Mouse (Mus musculus) spleen, postnatal 14 days (tissue): ENCODE results near the gene Isy1.
A peak's percentile ranks its signal among the peaks of the same experiment; 100 is the strongest.

Experiments used
- DNase-seq, 2 experiments: peaks; one replicate each; pipeline ENCODE4 v3.0.0; 2021 to 2022; ENCODE audit warnings: low spot score in 2 of 2

Gene Isy1

DNA sequence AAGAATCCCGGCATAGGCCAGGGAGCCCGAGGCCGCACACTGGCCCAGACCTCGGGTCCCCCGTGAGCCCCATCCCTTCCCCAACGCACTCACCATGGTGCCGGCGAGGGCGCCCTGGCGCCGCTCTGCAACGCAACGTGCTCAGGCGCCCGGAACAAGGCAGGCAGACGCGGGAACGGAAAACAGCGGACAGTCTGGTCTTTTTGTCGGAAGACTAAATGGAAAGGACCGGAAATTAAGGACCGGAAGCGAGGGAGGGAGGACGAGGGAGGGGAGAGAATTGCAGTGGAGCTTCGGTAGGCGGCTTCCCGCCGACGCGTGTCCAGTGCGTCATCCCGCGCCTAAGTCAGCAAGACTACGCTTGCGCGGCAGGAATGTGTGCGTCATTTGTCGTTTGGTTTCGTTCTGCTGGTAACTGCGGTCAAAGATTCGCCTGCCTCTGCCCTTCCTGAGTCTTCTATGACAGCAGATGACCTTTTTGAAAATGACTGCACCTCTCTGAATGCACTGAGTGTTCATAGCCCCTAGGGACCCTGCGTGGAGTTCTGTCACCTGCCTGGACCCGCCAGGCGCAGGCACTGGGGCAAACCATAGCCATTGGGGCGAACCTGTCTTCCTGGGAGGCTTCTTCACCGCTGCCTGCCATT lies at the start of gene Isy1:
Gene Isy1 (minus strand): TSS at position 248 of the 647 bp plus-strand sequence.
- DNase-seq, result peak; percentile 76 to 86

DNA sequence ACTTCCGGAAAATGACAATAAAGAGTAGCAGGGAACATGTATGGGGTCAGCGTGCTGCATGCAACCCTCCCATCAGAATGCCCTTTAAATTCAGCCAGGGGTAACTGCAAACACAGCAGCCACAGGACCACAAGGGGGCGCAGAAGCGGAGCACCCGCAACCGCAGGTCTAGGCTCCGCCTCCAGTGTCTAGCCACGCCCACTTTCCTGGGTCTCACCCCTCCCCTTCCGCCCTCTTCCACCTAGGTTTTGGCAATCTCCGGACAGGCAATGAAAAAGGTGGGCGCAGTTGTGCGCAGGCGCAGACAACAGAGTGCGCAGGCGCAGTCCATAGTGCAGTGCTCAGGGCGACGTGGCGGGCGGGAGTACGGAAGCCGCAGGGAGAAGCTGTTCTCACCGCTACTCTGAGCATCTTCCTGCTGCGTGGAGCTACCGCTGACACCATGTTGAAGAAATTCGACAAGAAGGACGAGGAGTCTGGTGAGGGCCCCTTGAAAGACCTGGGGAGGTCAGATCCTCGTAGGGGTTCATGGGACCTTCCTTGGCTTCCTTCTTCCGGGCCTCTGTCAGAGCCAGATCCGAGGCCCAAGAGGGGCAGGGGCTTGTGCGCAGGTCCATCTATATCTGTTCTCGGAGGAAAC lies 49.1 kb upstream of the Isy1 start, which contains the start of gene Copg1:
Gene Copg1 (plus strand): TSS at position 221 of the 640 bp plus-strand sequence.
- peak; percentile 100 for DNase-seq

- no peak for DNase-seq
Measured at GRCm38 (mm10) chr6:87886721-87887120, 48.1 kb upstream of the Isy1 start.

- DNase-seq, result no peak
Measured at GRCm38 (mm10) chr6:87882816-87883215, 44.2 kb upstream of the Isy1 start.

DNA sequence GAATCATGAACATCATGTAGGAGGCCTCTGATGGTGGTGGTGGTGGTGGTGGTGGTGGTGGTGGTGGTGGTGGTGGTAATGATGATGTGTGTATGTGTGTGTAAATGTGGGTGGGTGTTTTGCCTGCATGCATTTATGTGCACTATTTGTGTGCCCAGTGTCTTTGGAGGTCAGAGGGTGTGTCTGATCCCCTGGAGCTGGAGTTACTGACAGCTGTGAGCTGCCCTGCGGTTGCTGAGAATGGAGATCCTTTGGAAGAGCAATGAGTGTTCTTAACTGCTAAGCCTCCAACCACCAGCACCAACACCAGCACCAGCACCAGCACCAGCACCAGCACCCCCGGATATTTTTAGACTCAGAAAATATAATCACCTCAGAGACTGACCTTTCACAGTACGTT lies 43.6 kb upstream of the Isy1 start:
- no peak for DNase-seq

DNA sequence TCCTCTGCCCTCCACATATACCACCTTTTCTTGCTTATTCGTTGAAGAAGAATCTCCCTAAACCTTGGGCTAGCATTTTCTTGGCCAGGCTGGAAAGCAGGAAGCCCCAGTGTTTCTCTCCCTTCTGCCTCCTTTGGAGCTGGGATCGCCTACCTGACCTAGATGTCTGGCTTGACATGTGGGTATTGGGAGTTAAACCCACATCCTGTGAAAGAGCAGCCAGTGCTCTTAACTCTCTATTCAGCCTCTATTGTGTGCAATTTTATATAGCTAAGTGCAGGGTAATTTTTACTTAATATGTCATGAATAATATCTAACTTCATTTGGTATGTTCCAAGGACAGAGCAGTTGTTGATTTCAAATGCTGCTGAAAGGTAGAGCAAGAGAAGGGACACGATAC lies 41.0 kb upstream of the Isy1 start:
- no peak for DNase-seq

- DNase-seq, result no peak
Measured at GRCm38 (mm10) chr6:87879010-87879409, 40.4 kb upstream of the Isy1 start.

DNA sequence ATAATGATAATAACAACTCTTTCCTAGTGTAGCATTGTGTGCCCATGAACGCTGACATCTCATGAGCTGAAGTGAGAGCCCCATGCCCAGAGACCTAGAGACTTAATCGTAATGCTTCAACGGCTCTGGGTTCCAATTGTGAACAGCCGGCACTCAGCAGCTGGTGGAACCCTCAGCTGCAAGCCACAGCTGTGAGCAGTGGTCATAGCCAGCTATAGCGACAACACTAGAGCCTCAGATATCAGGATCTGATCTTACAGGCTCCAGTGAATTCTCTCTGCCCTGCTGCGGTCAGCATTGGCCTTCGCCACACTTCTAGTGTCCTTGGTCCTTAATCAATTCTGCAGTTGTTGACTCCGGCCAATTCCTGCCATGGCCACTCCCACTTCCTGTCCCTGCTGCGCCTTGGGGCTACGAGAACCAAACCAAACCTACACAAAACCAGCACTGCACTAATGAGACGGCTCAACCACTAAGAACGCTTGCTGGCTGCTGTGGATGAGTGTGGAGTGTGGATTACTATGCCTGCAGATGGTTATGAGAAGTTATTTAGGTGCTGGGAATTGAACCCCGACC lies 37.6 kb upstream of the Isy1 start:
- DNase-seq, result no peak

DNA sequence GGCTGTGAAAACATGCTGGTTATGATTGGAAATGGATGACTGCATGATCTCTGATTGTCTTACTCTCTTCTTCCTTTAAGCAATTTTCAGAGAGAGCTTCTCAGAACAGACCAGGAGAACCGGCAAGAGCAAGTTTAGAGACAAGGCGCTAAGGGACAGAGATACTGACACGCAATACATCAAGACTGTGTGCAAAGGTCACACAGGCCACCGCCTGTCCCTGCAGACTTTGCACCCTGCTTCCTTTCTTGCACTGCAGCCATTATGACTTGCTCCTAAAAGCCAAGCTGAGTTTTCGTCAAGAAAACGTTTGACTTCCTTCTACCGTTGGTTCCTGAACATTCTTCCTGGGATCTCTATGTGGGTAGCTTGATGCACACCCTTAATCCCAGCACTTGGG lies 37.0 kb upstream of the Isy1 start:
- DNase-seq, result no peak

- DNase-seq, result no peak
Measured at GRCm38 (mm10) chr6:87875083-87875482, 36.5 kb upstream of the Isy1 start.

DNA sequence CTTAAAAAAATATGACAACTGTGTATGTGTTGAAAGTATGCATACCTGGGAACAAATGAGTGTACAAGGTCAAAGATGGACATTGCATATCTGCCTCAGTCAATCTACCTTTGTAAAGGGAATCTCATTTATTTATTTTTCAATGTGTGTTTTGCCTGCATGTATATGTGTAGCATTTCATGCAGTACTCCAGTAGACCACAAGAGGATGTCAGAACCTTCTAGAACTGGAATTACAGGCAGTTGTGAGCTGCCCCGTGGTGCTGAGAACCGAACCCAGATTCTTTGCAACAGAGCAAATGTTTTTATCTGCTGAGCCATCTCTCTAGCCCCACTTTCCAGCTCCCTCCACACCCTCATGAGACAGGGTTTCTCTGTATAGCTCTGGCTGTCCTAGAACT lies 35.4 kb upstream of the Isy1 start:
- DNase-seq, result no peak

DNA sequence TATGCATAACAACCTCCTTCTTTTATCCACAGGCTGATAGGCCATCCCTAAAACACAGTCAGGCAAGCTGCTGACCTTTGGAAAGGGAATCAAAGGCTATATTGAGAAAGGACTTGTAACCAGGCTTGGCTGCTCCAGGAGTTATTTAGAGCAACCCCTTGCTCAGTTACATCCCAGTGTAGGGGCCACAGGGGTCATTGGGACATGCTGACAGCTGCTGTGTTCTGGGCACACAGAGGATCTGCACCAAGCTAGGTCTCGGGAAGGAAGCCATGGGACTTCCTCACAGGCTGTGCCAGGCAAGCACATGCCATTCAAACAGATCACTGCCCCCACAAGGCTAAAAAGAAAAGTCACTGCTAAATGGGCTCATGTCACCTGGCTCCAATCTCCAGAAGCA lies 34.5 kb upstream of the Isy1 start:
- no peak for DNase-seq

DNA sequence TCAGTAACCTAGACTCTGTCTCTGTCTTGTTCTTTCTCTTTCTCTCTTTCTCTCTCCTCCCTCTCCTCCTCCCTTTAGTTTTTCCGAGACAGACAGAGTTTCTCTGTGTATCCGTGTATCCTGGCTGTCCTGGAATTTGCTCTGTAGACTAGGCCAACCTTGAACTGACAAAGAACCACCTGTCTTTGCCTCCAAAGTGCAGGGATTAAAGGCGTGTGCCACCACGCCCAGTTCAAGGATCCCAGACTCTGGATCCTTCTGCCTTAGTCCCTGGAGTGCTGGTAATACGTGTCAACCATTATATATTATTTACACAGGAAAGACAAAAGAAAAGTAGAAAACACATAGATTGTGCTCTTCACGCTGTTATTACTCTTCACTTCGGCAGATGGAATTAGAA lies 32.6 kb upstream of the Isy1 start:
- no peak for DNase-seq

DNA sequence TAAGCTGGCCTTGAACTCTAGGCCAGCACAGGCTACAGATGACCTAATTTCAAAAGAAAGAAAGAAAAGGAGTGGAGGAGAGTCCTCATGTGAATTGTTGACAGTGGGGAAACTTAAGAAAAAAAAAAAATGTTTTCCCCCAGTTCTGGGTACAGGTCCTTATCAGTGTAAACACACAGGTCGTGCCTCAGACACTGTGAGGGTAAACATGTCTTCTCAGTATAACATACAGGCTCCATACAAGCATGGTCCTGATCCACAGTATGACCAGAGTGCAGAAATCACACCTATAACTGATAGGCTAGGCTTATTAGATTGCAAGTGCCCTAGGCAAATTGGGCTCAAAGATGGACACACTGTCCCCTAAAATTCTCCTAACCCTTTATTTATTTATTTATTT lies 31.8 kb upstream of the Isy1 start:
- no peak for DNase-seq

GRCm38 (mm10) chr6:87868871-87869506 lies 30.4 kb upstream of the Isy1 start:
- no peak for DNase-seq

- no peak for DNase-seq
Measured at GRCm38 (mm10) chr6:87867256-87867655, 28.7 kb upstream of the Isy1 start.

DNA sequence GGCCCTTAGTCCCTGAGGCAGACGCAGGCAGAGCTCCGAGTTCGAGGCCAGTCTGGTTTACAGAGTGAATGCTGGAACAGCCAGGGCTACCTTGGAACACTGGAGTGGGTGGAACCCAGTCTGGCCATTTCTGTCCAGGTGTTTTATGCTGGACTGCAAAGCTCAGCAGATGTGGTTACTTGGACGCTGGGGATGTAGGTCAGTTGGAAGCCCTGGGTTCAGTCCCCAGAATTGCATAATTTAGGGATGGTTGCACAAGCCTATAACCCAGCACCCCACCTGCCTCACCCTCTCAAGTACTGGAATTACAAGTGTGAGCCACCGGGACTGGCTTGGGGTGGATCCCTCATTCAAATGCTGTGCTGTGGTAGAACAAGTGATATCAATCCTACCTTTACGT lies 27.6 kb upstream of the Isy1 start:
- no peak for DNase-seq

DNA sequence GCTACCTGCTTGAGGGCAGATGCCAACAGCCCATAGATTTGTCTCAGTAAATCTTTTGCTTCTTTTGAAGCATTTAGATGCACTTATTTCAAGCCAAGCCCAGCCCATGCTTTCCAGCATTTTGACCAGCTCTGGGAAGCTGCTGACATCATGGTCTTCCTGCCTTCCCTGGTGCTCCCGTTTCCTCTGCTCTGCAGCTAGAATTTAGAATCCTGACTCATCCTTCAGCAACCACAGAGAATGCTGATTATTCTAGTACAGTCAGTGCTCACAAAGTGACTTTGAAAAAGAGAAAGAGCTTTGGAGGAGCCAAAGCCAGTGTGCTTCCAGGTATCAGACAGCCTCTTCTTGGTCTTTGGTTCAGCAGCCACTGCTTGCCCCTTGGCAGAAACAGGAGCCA lies 18.5 kb upstream of the Isy1 start:
- no peak for DNase-seq

DNA sequence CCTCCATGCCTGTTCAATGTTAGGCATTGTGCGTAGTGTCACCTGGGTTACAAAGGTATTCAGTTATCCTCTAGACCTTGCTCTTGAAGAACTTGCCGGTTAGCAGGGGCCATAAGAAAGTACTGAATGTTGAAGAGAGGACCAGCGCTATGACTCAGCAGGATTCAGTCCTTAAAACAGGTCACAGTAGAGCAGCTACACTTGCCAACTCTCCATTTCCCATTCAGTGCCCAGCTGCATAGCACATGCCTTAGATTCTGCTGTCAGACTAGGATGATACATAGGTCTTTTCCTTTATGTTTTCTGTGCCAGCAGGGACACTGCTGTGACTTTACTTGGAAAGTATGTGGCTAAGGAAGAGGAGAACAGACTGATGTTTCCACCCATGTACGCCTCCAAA lies 14.8 kb upstream of the Isy1 start:
- no peak for DNase-seq

DNA sequence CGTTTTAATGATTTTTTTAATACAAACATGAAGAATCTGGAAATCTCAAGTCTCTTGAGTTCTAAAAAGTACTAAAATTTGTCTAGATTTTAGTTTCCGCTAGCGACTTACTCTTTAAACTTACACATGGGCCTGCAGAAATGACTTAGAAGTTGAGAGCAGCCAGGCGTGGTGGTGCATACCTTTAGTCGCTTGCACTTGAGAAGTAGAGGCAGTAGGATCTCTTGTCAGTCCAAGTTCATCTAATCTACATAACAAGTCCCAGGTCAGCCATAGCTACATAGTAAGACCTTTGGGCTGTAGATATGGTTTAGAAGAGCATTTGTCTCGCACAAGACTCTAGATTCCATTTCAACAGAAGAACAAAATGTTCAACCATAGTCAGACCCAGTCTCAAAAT lies 13.3 kb upstream of the Isy1 start:
- DNase-seq, result no peak

DNA sequence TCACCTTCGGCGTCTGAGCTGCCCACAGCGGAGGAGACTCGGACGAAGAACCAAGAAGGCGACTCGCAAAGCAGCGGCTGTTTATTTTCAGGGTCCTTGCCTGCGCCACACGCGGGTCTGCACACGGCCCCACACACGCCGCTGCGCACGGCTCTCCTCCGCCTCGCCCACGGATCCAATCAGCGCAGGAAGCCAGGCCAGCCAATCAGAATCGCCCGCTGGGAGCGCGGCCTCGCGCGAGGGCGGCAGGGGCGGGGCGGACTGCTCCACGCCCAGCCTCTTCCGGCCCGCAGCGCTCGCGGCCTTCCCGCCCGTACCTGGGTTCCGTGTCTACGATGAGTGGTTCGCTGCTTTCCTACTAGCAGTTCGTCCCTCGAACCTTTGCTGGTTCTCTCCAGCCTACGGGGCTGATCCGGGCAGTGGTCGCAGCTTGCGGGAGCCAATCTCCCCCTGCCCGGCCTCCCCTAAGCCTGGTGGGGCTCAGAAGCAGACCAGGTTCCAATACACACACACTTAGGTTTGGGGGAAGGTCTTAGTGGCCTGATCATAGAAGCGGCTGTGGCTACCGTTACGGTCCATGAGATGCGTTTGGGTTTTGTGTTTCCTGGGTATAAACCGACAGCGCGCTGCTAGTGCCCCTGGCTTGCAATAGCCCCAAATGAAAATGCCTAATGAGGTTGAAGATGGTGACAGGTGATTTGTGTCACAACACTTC lies 12.5 kb upstream of the Isy1 start, which contains the start of gene Cnbp:
Gene Cnbp (minus strand): TSS at position 207 of the 715 bp plus-strand sequence.
- DNase-seq, result peak; percentile 95 to 96
